Mouse (Mus musculus) liver (tissue): ENCODE measurements at regions not wholly inside any gene's neighbourhood (a gene's known extent, or its start where the extent isn't known, plus 50 kb on each side); places are given as distances from the start of the nearest gene placed in this dataset.

ENCODE experiments used
- DNase-seq: peaks from one replicate; pipeline ENCODE4 v3.0.0-alpha.2; 2020; ENCODE audit warnings: mixed read lengths

GRCm38 (mm10) chr11:93808431-93808830 is 77.1 kb downstream of the Utp18 start:
- DNase-seq: no peak

GRCm38 (mm10) chr11:93807205-93807604 is 78.4 kb downstream of the Utp18 start:
- DNase-seq: no peak

GRCm38 (mm10) chr11:93771143-93771940 is 114.2 kb downstream of the Utp18 start:
- DNase-seq: no peak

- DNase-seq: no peak
Measured at GRCm38 (mm10) chr11:93765961-93766360, 119.6 kb downstream of the Utp18 start.

- DNase-seq: peak; percentile 24
Measured at GRCm38 (mm10) chr11:93762832-93763530, 122.6 kb downstream of the Utp18 start.

GRCm38 (mm10) chr11:93757825-93758224 is 127.7 kb downstream of the Utp18 start:
- DNase-seq: no peak

GRCm38 (mm10) chr11:93736618-93737017 is 148.9 kb downstream of the Utp18 start:
- DNase-seq: no peak

GRCm38 (mm10) chr11:93733568-93734185 is 151.9 kb downstream of the Utp18 start:
- no peak for DNase-seq

- no peak for DNase-seq
Measured at GRCm38 (mm10) chr11:93729119-93729518, 156.4 kb downstream of the Utp18 start.

GRCm38 (mm10) chr11:93725242-93725641 is 160.3 kb downstream of the Utp18 start:
- no peak for DNase-seq

- no peak for DNase-seq
Measured at GRCm38 (mm10) chr11:93719141-93719540, 166.4 kb downstream of the Utp18 start.

GRCm38 (mm10) chr11:93709686-93710085 is 175.9 kb downstream of the Utp18 start:
- no peak for DNase-seq

- DNase-seq: no peak
Measured at GRCm38 (mm10) chr11:93696982-93697541, 188.5 kb downstream of the Utp18 start.

GRCm38 (mm10) chr11:93696096-93696890 is 189.3 kb downstream of the Utp18 start:
- DNase-seq: no peak

GRCm38 (mm10) chr11:93683691-93684090 is 201.9 kb downstream of the Utp18 start:
- no peak for DNase-seq

GRCm38 (mm10) chr11:93676299-93676698 is 209.3 kb downstream of the Utp18 start:
- no peak for DNase-seq

GRCm38 (mm10) chr11:93672025-93672424 is 213.5 kb downstream of the Utp18 start:
- no peak for DNase-seq

- no peak for DNase-seq
Measured at GRCm38 (mm10) chr11:93661657-93662056, 223.9 kb downstream of the Utp18 start.

- no peak for DNase-seq
Measured at GRCm38 (mm10) chr11:93660379-93660778, 225.2 kb downstream of the Utp18 start.

GRCm38 (mm10) chr11:93658719-93659118 is 226.8 kb downstream of the Utp18 start:
- no peak for DNase-seq

- no peak for DNase-seq
Measured at GRCm38 (mm10) chr11:93655602-93656239, 229.8 kb downstream of the Utp18 start.

GRCm38 (mm10) chr11:93653401-93653800 is 232.2 kb downstream of the Utp18 start:
- no peak for DNase-seq
